Mouse (Mus musculus) neural tube, embryonic 13.5 days (tissue): Measurements from ENCODE around the gene Stt3a. TPM values are rescaled to one million over a fixed set of nuclear protein-coding genes. Genes with fewer than 3 reads are reported as not detected.

Experiments used
- ATAC-seq: fragments of 200-750 bp; cut with Nextera tagmentation; 2 replicates; pipeline ENCODE4 v1.8.0; 2017; ENCODE audit warnings: low read depth, mild to moderate bottlenecking, moderate TSS enrichment, moderate library complexity
- H3K27ac ChIP-seq: fragments of 300-500 bp; sonication (generic); replicated peaks from 2 replicates; pipeline ENCODE4 v1.5.1; 2015; ENCODE audit warnings: moderate library complexity, mild to moderate bottlenecking, inconsistent platforms
- H3K27me3 ChIP-seq: fragments of 300-500 bp; sonication (generic); 2 replicates; pipeline ENCODE4 v1.6.1; 2015; ENCODE audit warnings: mild to moderate bottlenecking, inconsistent platforms
- H3K36me3 ChIP-seq: fragments of 300-500 bp; sonication (generic); 2 replicates; pipeline ENCODE4 v1.6.1; 2015; ENCODE audit warnings: mild to moderate bottlenecking, inconsistent platforms
- H3K4me1 ChIP-seq: fragments of 300-500 bp; sonication (generic); replicated peaks from 2 replicates; pipeline ENCODE4 v1.6.1; 2015; ENCODE audit warnings: inconsistent platforms
- H3K4me2 ChIP-seq: fragments of 300-500 bp; sonication (generic); 2 replicates; pipeline ENCODE4 v1.6.1; 2015; ENCODE audit warnings: inconsistent platforms, mild to moderate bottlenecking, moderate library complexity
- H3K4me3 ChIP-seq: fragments of 300-500 bp; sonication (generic); 2 replicates; pipeline ENCODE4 v1.5.1; 2015; ENCODE audit warnings: mild to moderate bottlenecking, inconsistent platforms
- H3K9ac ChIP-seq: fragments of 300-500 bp; sonication (generic); 2 replicates; pipeline ENCODE4 v1.6.1; 2015; ENCODE audit warnings: moderate library complexity, mild to moderate bottlenecking, inconsistent platforms
- H3K9me3 ChIP-seq: fragments of 300-500 bp; sonication (generic); 2 replicates; pipeline ENCODE4 v1.6.1; 2016; ENCODE audit warnings: inconsistent platforms
- WGBS: fragments of 180-500 bp; shearing (Covaris S2); methylation state at CpG from one replicate; pipeline ENCODE4 v1.1.7; 2015; 5-methylcytosine and 5-hydroxymethylcytosine counted together
- polyA plus RNA-seq: library from polyadenylated mRNA; unstranded; fragments of >200 nt; fragmentation: Nextera tagmentation; extraction: Ambion mirVana; gene quantifications from 2 replicates; pipeline ENCODE4 v1.2.1, GENCODE M21; 2015

Stt3a gene
- polyA plus RNA-seq, 1 experiment from 2014 or later = 97.2 TPM

DNA sequence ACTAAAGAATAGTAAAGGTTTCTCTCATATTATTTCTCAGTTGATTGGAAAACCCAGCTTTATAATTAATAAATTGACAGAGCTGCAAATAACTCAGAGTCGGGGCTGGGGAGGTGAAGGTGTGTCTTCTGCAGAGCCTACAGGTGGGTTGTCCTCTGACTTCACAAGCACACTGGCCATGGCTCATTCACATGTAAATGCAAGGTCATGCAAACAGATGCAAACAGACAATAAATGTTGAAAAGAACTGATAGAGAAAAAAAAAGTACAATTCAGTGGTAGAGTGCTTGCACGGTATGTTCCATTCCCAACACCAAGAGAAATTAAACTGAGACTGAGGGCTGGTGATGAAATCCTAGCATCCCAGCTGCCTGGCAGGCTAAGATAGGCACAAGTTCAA lies 27.0 kb upstream of the Stt3a start:
- peaks cover 32% of the 10 kb centered on the region for H3K4me1 ChIP-seq
- no peaks in the 10 kb centered on the region for H3K27me3 ChIP-seq
- WGBS = 72% methylated on average over 2 of the region's 2 CpGs
- no peak overlapping the region for H3K4me3 ChIP-seq
- ATAC-seq = no peak
- no peak overlapping the region for H3K4me2 ChIP-seq
- peaks cover 34% of the 10 kb centered on the region for H3K36me3 ChIP-seq
- H3K27ac ChIP-seq = no peak overlapping the region
- H3K9me3 ChIP-seq = no peaks in the 10 kb centered on the region
- H3K9ac ChIP-seq = no peak overlapping the region

- Histone ChIP-seq H3K4me3 (no peak overlapping the region), H3K4me2 (no peak overlapping the region), H3K9me3 (no peaks in the 10 kb centered on the region), H3K36me3 (peaks cover 55% of the 10 kb centered on the region), H3K9ac (no peak overlapping the region), H3K4me1 (peaks cover 32% of the 10 kb centered on the region), H3K27me3 (no peaks in the 10 kb centered on the region), H3K27ac (no peak overlapping the region)
- no peak for ATAC-seq
- WGBS = 92% methylated on average over 3 of the region's 3 CpGs
Measured at GRCm38 (mm10) chr9:36792191-36792590, 24.7 kb upstream of the Stt3a start.

- H3K4me3 ChIP-seq = no peak overlapping the region
- no peak overlapping the region for H3K4me2 ChIP-seq
- H3K36me3 ChIP-seq = peaks cover 94% of the 10 kb centered on the region
- no peak for ATAC-seq
- no peaks in the 10 kb centered on the region for H3K4me1 ChIP-seq
- WGBS = 90% methylated on average over 2 of the region's 2 CpGs
- H3K9ac ChIP-seq = no peak overlapping the region
- no peak overlapping the region for H3K27ac ChIP-seq
- H3K27me3 ChIP-seq = no peaks in the 10 kb centered on the region
- no peaks in the 10 kb centered on the region for H3K9me3 ChIP-seq
Measured at GRCm38 (mm10) chr9:36783921-36784320, 16.4 kb upstream of the Stt3a start.

DNA sequence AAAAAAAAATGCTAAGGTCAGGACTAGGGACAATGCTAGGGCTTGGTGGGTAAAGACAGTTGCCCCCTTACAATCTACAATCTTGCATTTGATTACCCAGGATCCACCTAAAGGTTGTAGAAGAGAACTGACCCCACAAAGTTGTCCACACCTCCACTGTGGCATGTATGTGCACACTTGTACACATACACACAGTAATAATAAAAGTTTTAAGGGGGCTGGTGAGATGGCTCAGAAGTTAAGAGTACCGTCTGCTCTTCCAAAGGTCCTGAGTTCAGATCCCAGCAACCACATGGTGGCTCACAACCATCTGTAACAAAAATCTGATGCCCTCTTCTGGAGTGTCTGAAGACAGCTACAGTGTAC lies 1.6 kb upstream of the Stt3a start:
- Histone ChIP-seq H3K36me3 (peaks cover 7% of the 10 kb centered on the region), H3K27me3 (no peaks in the 10 kb centered on the region), H3K27ac (no peak overlapping the region), H3K9me3 (no peaks in the 10 kb centered on the region), H3K4me3 (no peak overlapping the region), H3K4me2 (peak overlapping the region; percentile 78), H3K4me1 (peaks cover 19% of the 10 kb centered on the region), H3K9ac (no peak overlapping the region)
- WGBS = 86% methylated on average over 1 of the region's 1 CpGs
- no peak for ATAC-seq

DNA sequence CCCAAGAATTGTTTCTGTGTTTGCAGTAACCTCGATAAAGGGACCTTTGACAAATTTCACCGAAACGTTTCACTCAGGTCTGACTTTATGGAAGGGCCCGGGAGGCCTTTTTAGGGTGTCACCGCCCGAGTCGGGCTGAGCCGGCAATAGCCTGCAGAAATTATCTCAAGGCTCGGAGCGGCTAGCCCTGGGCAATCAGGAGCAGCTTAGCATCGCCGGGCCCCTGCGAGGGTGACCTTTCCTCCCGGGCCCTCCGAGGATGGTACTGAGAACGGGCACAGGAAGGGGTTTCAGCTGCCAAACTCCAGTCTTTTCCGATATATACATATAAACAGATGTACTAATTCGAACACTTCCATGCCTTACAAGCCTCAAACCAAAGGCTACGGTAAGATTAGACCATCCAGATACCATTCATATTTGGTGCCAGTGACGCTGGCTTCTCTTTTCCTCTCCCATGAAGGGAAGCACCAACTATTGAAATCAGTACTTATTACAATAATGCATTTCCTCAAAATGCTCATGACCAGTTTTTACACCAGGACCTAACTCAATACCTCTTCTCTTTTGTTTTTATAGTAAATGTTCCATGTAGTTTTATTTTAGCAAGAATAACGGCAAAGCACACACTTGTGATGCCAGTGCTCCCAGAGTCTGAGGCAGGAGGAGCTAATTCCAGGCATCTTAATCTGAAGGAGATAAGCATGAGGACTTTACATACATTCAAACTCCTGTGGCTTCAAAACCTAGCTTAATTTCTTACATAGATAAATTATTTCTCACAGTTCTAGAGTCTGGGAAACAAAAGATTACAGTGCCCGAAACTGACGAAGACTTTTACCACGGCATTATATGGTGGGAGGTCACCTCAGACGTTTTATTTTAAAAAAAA lies 923 bp upstream of the Stt3a start:
- Histone ChIP-seq H3K4me3 (peak overlapping the region; percentile 70), H3K27ac (peak overlapping the region; percentile 87), H3K27me3 (no peaks in the 10 kb centered on the region), H3K4me1 (peaks cover 19% of the 10 kb centered on the region), H3K4me2 (peak overlapping the region; percentile 78), H3K9me3 (no peaks in the 10 kb centered on the region), H3K36me3 (peaks cover 11% of the 10 kb centered on the region), H3K9ac (peak overlapping the region; percentile 82)
- ATAC-seq = peak; percentile 25
- WGBS = 14% methylated on average over 25 of the region's 25 CpGs

DNA sequence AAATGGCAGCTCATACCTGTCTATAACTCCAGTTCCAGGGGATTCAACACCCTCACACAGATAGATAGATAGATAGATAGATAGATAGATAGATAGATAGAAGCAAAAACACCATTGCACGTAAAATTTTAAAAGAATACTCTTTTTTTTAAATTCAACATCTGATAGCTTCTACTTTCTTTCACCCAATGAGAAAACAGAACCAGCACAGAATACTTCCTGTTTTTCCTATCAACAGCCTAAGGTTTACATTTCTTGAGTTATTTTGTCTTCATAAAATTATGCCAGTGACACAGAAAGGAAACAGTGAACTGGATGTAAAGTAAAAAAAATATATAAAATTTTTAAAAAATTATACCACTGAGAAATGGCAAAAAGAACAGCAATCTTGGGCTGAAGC lies 3.1 kb downstream of the Stt3a start:
- H3K27ac ChIP-seq = no peak overlapping the region
- H3K4me1 ChIP-seq = peaks cover 19% of the 10 kb centered on the region
- ATAC-seq = no peak
- no peak overlapping the region for H3K9ac ChIP-seq
- H3K4me2 ChIP-seq = no peak overlapping the region
- H3K9me3 ChIP-seq = no peaks in the 10 kb centered on the region
- no peaks in the 10 kb centered on the region for H3K27me3 ChIP-seq
- H3K4me3 ChIP-seq = no peak overlapping the region
- 96% methylated on average over 1 of the region's 1 CpGs for WGBS
- H3K36me3 ChIP-seq = peaks cover 41% of the 10 kb centered on the region

- Histone ChIP-seq H3K4me1 (peaks cover 19% of the 10 kb centered on the region), H3K27me3 (no peaks in the 10 kb centered on the region), H3K9ac (peak within 1 kb of the TSS; percentile 76), H3K27ac (peak within 1 kb of the TSS; percentile 88), H3K4me2 (peak within 1 kb of the TSS; percentile 92), H3K36me3 (peaks cover 14% of the 10 kb centered on the region), H3K9me3 (no peaks in the 10 kb centered on the region), H3K4me3 (peak within 1 kb of the TSS; percentile 65)
- 9% methylated on average over 12 of the region's 12 CpGs for WGBS
- no peak for ATAC-seq
Measured at GRCm38 (mm10) chr9:36727034-36727755, 40.3 kb downstream of the Stt3a start, which contains the start of gene Chek1. Gene Chek1, minus strand, starts transcription at chr9:36727065.

- Histone ChIP-seq H3K36me3 (peaks cover 16% of the 10 kb centered on the region), H3K9me3 (no peaks in the 10 kb centered on the region), H3K4me3 (peak overlapping the region; percentile 65), H3K4me2 (peak overlapping the region; percentile 92), H3K27me3 (no peaks in the 10 kb centered on the region), H3K9ac (peak overlapping the region; percentile 76), H3K4me1 (peaks cover 19% of the 10 kb centered on the region), H3K27ac (peak overlapping the region; percentile 88)
- under 1% methylated on average over 53 of the region's 53 CpGs for WGBS
- peak; percentile 97 for ATAC-seq
Measured at GRCm38 (mm10) chr9:36726131-36727033, 41.1 kb downstream of the Stt3a start.

GRCm38 (mm10) chr9:36716624-36717023 lies 50.9 kb downstream of the Stt3a start:
- Histone ChIP-seq H3K36me3 (peaks cover 20% of the 10 kb centered on the region), H3K4me3 (no peak overlapping the region), H3K27me3 (no peaks in the 10 kb centered on the region), H3K9ac (no peak overlapping the region), H3K4me2 (no peak overlapping the region), H3K4me1 (no peaks in the 10 kb centered on the region), H3K27ac (no peak overlapping the region), H3K9me3 (no peaks in the 10 kb centered on the region)
- no peak for ATAC-seq
- WGBS = 86% methylated on average over 3 of the region's 3 CpGs

DNA sequence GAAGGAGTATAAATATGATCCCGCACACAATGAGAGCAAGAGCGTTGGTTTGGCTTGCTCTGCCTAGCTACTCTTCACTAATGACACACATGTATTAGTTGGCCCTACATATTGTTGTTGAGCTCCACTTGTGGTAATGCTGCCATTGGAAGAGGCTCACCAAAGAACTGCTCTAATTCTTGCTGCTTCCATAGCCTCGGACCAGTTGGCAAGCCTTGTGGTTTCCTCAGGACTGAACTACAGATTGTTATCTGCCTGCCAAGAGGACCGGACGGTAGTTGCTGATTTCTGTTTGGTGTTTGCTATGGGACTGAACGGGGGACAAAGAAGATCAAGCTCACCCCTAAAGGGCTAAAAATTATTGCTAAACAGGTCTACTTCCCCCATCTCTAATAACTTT lies 60.2 kb downstream of the Stt3a start:
- Histone ChIP-seq H3K4me2 (no peak overlapping the region), H3K27ac (no peak overlapping the region), H3K9ac (no peak overlapping the region), H3K4me1 (no peaks in the 10 kb centered on the region), H3K27me3 (no peaks in the 10 kb centered on the region), H3K36me3 (peaks cover 8% of the 10 kb centered on the region; the same call in 1 of the 2 replicates), H3K4me3 (no peak overlapping the region), H3K9me3 (no peaks in the 10 kb centered on the region)
- WGBS = 91% methylated on average over 6 of the region's 6 CpGs
- no peak for ATAC-seq

- Histone ChIP-seq H3K4me1 (no peaks in the 10 kb centered on the region), H3K27ac (no peak overlapping the region), H3K9me3 (no peaks in the 10 kb centered on the region), H3K4me2 (no peak overlapping the region), H3K27me3 (no peaks in the 10 kb centered on the region), H3K9ac (no peak overlapping the region), H3K36me3 (peaks cover 8% of the 10 kb centered on the region; the same call in 1 of the 2 replicates), H3K4me3 (no peak overlapping the region)
- WGBS = 91% methylated on average over 3 of the region's 3 CpGs
- no peak for ATAC-seq
Measured at GRCm38 (mm10) chr9:36705923-36706322, 61.6 kb downstream of the Stt3a start.
